Mouse (Mus musculus): ENCODE data around the gene Pygb. TPM values are rescaled to one million over a fixed set of nuclear protein-coding genes. Genes with fewer than 3 reads are reported as not detected.

Pygb gene
- polyA plus RNA-seq, 1 experiment from 2014 or later = 92.4 TPM

- H3K4me1 ChIP-seq (replicated peaks; ENCODE audit: control insufficient read depth, insufficient read depth, low read length) = no peaks in the 10 kb centered on the region
- H3K27me3 ChIP-seq (ENCODE audit: control insufficient read depth, insufficient read depth, low read depth, low read length) = no peaks in the 10 kb centered on the region
- 76% methylated on average over 1 of the region's 1 CpGs for WGBS
- no peak overlapping the region for H3K4me2 ChIP-seq (ENCODE audit: low read depth, low read length)
- no peak overlapping the region for H3K4me3 ChIP-seq (ENCODE audit: low read length)
- H3K9ac ChIP-seq (ENCODE audit: low read length) = no peak overlapping the region
- no peak for ATAC-seq (ENCODE audit: low read depth)
- no peak overlapping the region for H3K27ac ChIP-seq (ENCODE audit: low read length)
- H3K9me3 ChIP-seq (ENCODE audit: control insufficient read depth, low read length) = no peaks in the 10 kb centered on the region
- H3K36me3 ChIP-seq (ENCODE audit: control insufficient read depth, insufficient read depth, low read length) = no peaks in the 10 kb centered on the region
These were observed 88.0 kb downstream of the Pygb start for GRCm38 (mm10) chr2:150874508-150874907.

- H3K4me3 ChIP-seq (ENCODE audit: low read length) = no peak overlapping the region
- no peaks in the 10 kb centered on the region for H3K4me1 ChIP-seq (replicated peaks; ENCODE audit: control insufficient read depth, insufficient read depth, low read length)
- no peak overlapping the region for H3K4me2 ChIP-seq (ENCODE audit: low read depth, low read length)
- no peak for ATAC-seq (ENCODE audit: low read depth)
- no peaks in the 10 kb centered on the region for H3K27me3 ChIP-seq (ENCODE audit: control insufficient read depth, insufficient read depth, low read depth, low read length)
- H3K9me3 ChIP-seq (ENCODE audit: control insufficient read depth, low read length) = no peaks in the 10 kb centered on the region
- no peak overlapping the region for H3K27ac ChIP-seq (ENCODE audit: low read length)
- H3K36me3 ChIP-seq (ENCODE audit: control insufficient read depth, insufficient read depth, low read length) = no peaks in the 10 kb centered on the region
- WGBS = 93% methylated on average over 1 of the region's 1 CpGs
- no peak overlapping the region for H3K9ac ChIP-seq (ENCODE audit: low read length)
These were observed 88.7 kb downstream of the Pygb start for GRCm38 (mm10) chr2:150875226-150875625.

DNA sequence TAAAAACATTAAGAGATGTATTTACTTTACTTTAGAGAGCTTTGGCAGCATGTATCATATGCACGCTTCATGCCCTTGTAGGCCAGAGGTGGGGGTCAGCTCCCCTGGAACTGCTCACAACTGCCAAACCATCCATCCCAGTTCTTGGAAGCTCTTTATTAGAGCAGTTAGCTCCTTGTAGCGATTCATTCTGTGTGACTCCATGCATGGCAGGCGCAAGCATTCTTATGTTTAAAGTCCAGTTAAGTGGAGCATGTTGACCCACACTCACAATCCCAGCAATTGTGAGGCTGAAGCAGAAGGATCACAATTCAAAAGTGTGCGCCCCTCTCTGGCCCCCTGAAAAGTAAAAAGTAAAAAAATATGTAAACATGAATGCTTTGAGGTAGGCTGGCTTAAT lies 91.0 kb downstream of the Pygb start:
- Histone ChIP-seq H3K4me3 (ENCODE audit: low read length) (no peak overlapping the region), H3K36me3 (ENCODE audit: control insufficient read depth, insufficient read depth, low read length) (no peaks in the 10 kb centered on the region), H3K27ac (ENCODE audit: low read length) (no peak overlapping the region), H3K4me2 (ENCODE audit: low read depth, low read length) (no peak overlapping the region), H3K27me3 (ENCODE audit: control insufficient read depth, insufficient read depth, low read depth, low read length) (no peaks in the 10 kb centered on the region), H3K9me3 (ENCODE audit: control insufficient read depth, low read length) (no peaks in the 10 kb centered on the region), H3K9ac (ENCODE audit: low read length) (no peak overlapping the region), H3K4me1 (replicated peaks; ENCODE audit: control insufficient read depth, insufficient read depth, low read length) (no peaks in the 10 kb centered on the region)
- ATAC-seq (ENCODE audit: low read depth) = no peak
- 72% methylated on average over 4 of the region's 4 CpGs for WGBS

Other genes with a start within 250 kb of the Pygb start
- gene Cst7, start 216.3 kb upstream of the Pygb start, polyA plus RNA-seq (2015; fragmentation: Nextera tagmentation; extraction: Ambion mirVana) = 0.20 and 0.36 TPM in 2 replicates
- gene Apmap, start 178.2 kb upstream of the Pygb start, polyA plus RNA-seq (2015; fragmentation: Nextera tagmentation; extraction: Ambion mirVana) = 56.6 and 57.2 TPM in 2 replicates
- 11.3 and 14.7 TPM in 2 replicates for gene Acss1, start 118.2 kb upstream of the Pygb start, polyA plus RNA-seq (2015; fragmentation: Nextera tagmentation; extraction: Ambion mirVana)
- not detected in 2 replicates for gene Vsx1, start 97.4 kb upstream of the Pygb start, polyA plus RNA-seq (2015; fragmentation: Nextera tagmentation; extraction: Ambion mirVana)
- 29.8 and 29.9 TPM in 2 replicates for gene Entpd6, start 37.7 kb upstream of the Pygb start, polyA plus RNA-seq (2015; fragmentation: Nextera tagmentation; extraction: Ambion mirVana)
- 53.4 and 56.4 TPM in 2 replicates for gene Abhd12, start 118.0 kb downstream of the Pygb start, polyA plus RNA-seq (2015; fragmentation: Nextera tagmentation; extraction: Ambion mirVana)
- gene Gins1, start 118.7 kb downstream of the Pygb start, polyA plus RNA-seq (2015; fragmentation: Nextera tagmentation; extraction: Ambion mirVana) = 34.8 and 34.9 TPM in 2 replicates